Mouse (Mus musculus) kidney, postnatal 0 days (tissue): Measurements from ENCODE around the gene Syt16. TPM values are rescaled to one million over a fixed set of nuclear protein-coding genes. Genes with fewer than 3 reads are reported as not detected.
A peak's percentile ranks its signal among the peaks of the same experiment; 100 is the strongest.

ENCODE experiments used
- ATAC-seq: fragments of 200-750 bp; cut with Nextera tagmentation; replicated peaks from 2 replicates; pipeline ENCODE4 v1.8.0; 2017; ENCODE audit warnings: low read depth, moderate number of reproducible peaks, moderate TSS enrichment, moderate library complexity; ENCODE audit not compliant: low FRiP score
- DNase-seq: peaks from one replicate; pipeline ENCODE4 v3.0.0-alpha.2; 2016; ENCODE audit warnings: low spot score
- H3K27ac ChIP-seq: fragments of 300-500 bp; sonication (generic); 2 replicates; pipeline ENCODE4 v1.5.1; 2014; ENCODE audit warnings: mild to moderate bottlenecking
- H3K27me3 ChIP-seq: fragments of 300-500 bp; sonication (generic); 2 replicates; pipeline ENCODE4 v1.6.1; 2014; ENCODE audit warnings: low read length, mixed read lengths; ENCODE audit not compliant: insufficient read depth
- H3K36me3 ChIP-seq: fragments of 300-500 bp; sonication (generic); 2 replicates; pipeline ENCODE4 v1.6.1; 2014; ENCODE audit warnings: low read length, mixed read lengths; ENCODE audit not compliant: insufficient read depth
- H3K4me1 ChIP-seq: fragments of 300-500 bp; sonication (generic); replicated peaks from 2 replicates; pipeline ENCODE4 v1.6.1; 2014; ENCODE audit warnings: antibody characterized with exemption, low read length, mixed read lengths; ENCODE audit not compliant: insufficient read depth
- H3K4me2 ChIP-seq: fragments of 300-500 bp; sonication (generic); 2 replicates; pipeline ENCODE4 v1.6.1; 2014; ENCODE audit warnings: mild to moderate bottlenecking, low read length, moderate library complexity, mixed read lengths
- H3K4me3 ChIP-seq: fragments of 300-500 bp; sonication (generic); replicated peaks from 2 replicates; pipeline ENCODE4 v1.5.1; 2014; ENCODE audit warnings: low read depth, low read length
- H3K9ac ChIP-seq: fragments of 300-500 bp; sonication (generic); 2 replicates; pipeline ENCODE4 v1.6.1; 2014; ENCODE audit warnings: low read depth, low read length
- H3K9me3 ChIP-seq: fragments of 300-500 bp; sonication (generic); replicated peaks from 2 replicates; pipeline ENCODE4 v1.6.1; 2016; ENCODE audit warnings: low read length, inconsistent platforms, mixed read lengths
- CTCF ChIP-seq: IDR thresholded peaks from 2 replicates; pipeline ENCODE4 v1.5.1; 2016; ENCODE audit warnings: antibody characterized with exemption, low read depth, mild to moderate bottlenecking, moderate library complexity
- WGBS: fragments of 180-500 bp; shearing (Covaris S2); extraction: QIAGEN DNeasy Blood & Tissue Kit; methylation state at CpG from one replicate; pipeline ENCODE4 v1.1.7; 2014; 5-methylcytosine and 5-hydroxymethylcytosine counted together
- polyA plus RNA-seq: library from polyadenylated mRNA; unstranded; fragments of >200 nt; fragmentation: Nextera tagmentation; extraction: Ambion mirVana; gene quantifications from 2 replicates; pipeline ENCODE4 v1.2.1, GENCODE M21; 2015

Syt16 gene
- polyA plus RNA-seq, 1 experiment from 2014 or later = 0.67 TPM

DNA sequence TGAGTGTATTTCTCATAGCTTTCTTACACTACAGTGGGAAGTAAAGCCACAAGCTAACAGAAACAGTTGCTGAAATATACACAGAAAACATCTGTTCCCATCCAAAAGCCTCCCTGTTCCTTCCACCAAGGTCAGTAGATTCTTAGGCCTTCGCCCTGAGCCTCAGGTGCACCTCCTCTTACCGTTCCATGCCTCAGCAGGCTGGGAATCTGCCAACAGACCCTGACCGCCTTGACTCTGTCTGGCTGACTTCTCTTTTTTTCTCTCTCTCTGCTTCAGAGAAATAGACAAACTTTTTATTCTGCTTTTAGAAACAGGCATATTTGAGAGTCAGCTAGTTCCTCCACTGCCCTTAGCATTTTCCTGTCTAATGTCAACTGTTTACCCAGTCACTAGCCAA, 19.3 kb upstream of the Syt16 start:
- Histone ChIP-seq H3K27ac (no peak overlapping the region), H3K9ac (no peak overlapping the region), H3K27me3 (no peaks in the 10 kb centered on the region), H3K9me3 (no peaks in the 10 kb centered on the region), H3K36me3 (peaks cover 31% of the 10 kb centered on the region; the same call in 1 of the 2 replicates), H3K4me1 (no peaks in the 10 kb centered on the region), H3K4me2 (no peak overlapping the region), H3K4me3 (no peak overlapping the region)
- 68% methylated on average over 3 of the region's 3 CpGs for WGBS
- ATAC-seq = no peak
- no peak for TF ChIP-seq CTCF
- DNase-seq = no peak

GRCm38 (mm10) chr12:73979667-73980066, 17.8 kb upstream of the Syt16 start:
- Histone ChIP-seq H3K36me3 (peaks cover 30% of the 10 kb centered on the region), H3K4me1 (no peaks in the 10 kb centered on the region), H3K4me3 (no peak overlapping the region), H3K4me2 (no peak overlapping the region), H3K9me3 (no peaks in the 10 kb centered on the region), H3K27ac (no peak overlapping the region), H3K9ac (no peak overlapping the region), H3K27me3 (no peaks in the 10 kb centered on the region)
- ATAC-seq = no peak
- WGBS = 90% methylated on average over 5 of the region's 5 CpGs
- no peak for DNase-seq
- TF ChIP-seq CTCF = no peak

- DNase-seq (peak; percentile 72), ATAC-seq (peak; percentile 74)
- peaks cover 17% of the 10 kb centered on the region for H3K36me3 ChIP-seq
- H3K27me3 ChIP-seq = no peaks in the 10 kb centered on the region
- no peaks in the 10 kb centered on the region for H3K9me3 ChIP-seq
- no peaks in the 10 kb centered on the region for H3K4me1 ChIP-seq
- no peak overlapping the region for H3K27ac ChIP-seq
- WGBS = 44% methylated on average over 14 of the region's 14 CpGs
- TF ChIP-seq CTCF = no peak
- H3K9ac ChIP-seq = no peak overlapping the region
- H3K4me3 ChIP-seq = no peak overlapping the region
- H3K4me2 ChIP-seq = no peak overlapping the region
Measured at GRCm38 (mm10) chr12:73982533-73982932, 14.9 kb upstream of the Syt16 start.

- no peak overlapping the region for H3K27ac ChIP-seq
- no peak overlapping the region for H3K4me3 ChIP-seq
- no peaks in the 10 kb centered on the region for H3K9me3 ChIP-seq
- H3K9ac ChIP-seq = no peak overlapping the region
- 74% methylated on average over 7 of the region's 7 CpGs for WGBS
- ATAC-seq (peak; percentile 70), DNase-seq (no peak)
- no peak overlapping the region for H3K4me2 ChIP-seq
- no peak for TF ChIP-seq CTCF
- no peaks in the 10 kb centered on the region for H3K4me1 ChIP-seq
- peaks cover 11% of the 10 kb centered on the region; the same call in 1 of the 2 replicates for H3K36me3 ChIP-seq
- H3K27me3 ChIP-seq = no peaks in the 10 kb centered on the region
Measured at GRCm38 (mm10) chr12:73986299-73986698, 11.2 kb upstream of the Syt16 start.

DNA sequence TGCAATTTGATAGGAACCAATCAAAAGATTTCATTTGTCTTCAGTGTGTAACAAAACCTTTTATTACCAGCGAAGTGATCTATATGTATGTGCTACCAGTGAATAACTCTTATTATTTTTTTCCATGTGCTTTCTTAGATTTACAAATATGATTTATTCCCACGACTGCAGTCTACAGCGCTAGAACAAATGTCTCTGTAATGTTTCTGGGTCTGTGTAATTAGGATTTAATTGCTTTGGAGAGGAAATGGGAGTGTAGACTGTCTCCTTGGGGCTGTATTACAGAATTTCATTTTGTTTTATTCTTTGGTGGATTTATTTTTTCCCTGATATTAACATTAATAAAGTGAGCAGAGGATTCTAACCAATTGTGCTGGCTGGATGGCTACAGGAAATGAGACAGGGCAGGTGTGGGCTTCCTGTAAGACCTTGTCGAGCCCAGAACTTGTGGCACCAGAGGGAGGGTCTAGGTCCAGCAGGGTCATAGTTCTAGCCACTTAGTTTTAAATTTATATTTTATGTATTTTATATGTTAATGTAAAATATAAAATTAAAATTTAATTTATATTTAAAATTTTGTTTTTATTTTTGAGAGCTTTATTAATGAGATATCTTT, 9.0 kb upstream of the Syt16 start:
- Histone ChIP-seq H3K9ac (no peak overlapping the region), H3K36me3 (peaks cover 8% of the 10 kb centered on the region; the same call in 1 of the 2 replicates), H3K27me3 (no peaks in the 10 kb centered on the region), H3K4me2 (no peak overlapping the region), H3K4me1 (no peaks in the 10 kb centered on the region), H3K9me3 (no peaks in the 10 kb centered on the region), H3K4me3 (no peak overlapping the region), H3K27ac (no peak overlapping the region)
- TF ChIP-seq CTCF = no peak
- DNase-seq (no peak), ATAC-seq (no peak)
- 75% methylated on average over 4 of the region's 4 CpGs for WGBS

DNA sequence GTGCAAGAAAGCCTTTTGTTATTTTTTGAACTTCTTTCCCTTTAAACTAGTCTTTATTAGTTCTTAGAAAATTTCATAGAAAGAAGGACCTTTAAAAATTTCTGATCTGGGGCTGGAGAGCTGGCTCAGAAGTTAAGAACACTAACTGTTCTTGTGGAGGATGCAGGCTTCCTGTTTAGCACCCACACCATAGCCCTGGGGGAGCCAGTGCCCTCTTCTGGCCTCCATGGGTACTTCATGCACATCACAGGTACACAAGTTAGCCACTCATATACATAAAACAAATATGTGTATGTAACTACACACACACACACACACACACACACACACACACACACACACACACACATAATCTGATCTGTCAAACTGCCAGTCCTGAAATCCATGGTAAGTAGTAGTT, 7.9 kb upstream of the Syt16 start:
- Histone ChIP-seq H3K27me3 (no peaks in the 10 kb centered on the region), H3K9me3 (no peaks in the 10 kb centered on the region), H3K36me3 (peaks cover 5% of the 10 kb centered on the region; the same call in 1 of the 2 replicates), H3K9ac (no peak overlapping the region), H3K4me2 (no peak overlapping the region), H3K4me1 (no peaks in the 10 kb centered on the region), H3K4me3 (no peak overlapping the region), H3K27ac (no peak overlapping the region)
- peak; percentile 72 for TF ChIP-seq CTCF
- ATAC-seq (no peak), DNase-seq (peak; percentile 33)

- Histone ChIP-seq H3K27ac (no peak overlapping the region), H3K4me1 (0 out of 2 replicates have a peak, but pooled peaks cover 6% of the 10 kb centered on the region), H3K9ac (no peak overlapping the region), H3K9me3 (no peaks in the 10 kb centered on the region), H3K36me3 (no peaks in the 10 kb centered on the region), H3K4me2 (no peak overlapping the region), H3K4me3 (peak overlapping the region; percentile 49; the same call in 1 of the 2 replicates), H3K27me3 (peaks cover 4% of the 10 kb centered on the region; the same call in 1 of the 2 replicates)
- DNase-seq (no peak), ATAC-seq (no peak)
- no peak for TF ChIP-seq CTCF
- 30% methylated on average over 12 of the region's 12 CpGs for WGBS
Measured at GRCm38 (mm10) chr12:73996906-73997296, 560 bp upstream of the Syt16 start.
